Mouse (Mus musculus) heart, adult 2 months (tissue): ENCODE measurements around the gene Prickle1. TPM values are rescaled to one million over a fixed set of nuclear protein-coding genes. Genes with fewer than 3 reads are reported as not detected.

Experiments used
- DNase-seq, 2 experiments: peaks; one replicate each; pipeline ENCODE4 v3.0.0; 2021
- H3K27ac ChIP-seq: fragments of 200-600 bp; 2 replicates; pipeline ENCODE4 v1.8.1; 2022
- H3K27me3 ChIP-seq: fragments of 200-500 bp; 2 replicates; pipeline ENCODE4 v1.6.1; 2012; ENCODE audit warnings: mild to moderate bottlenecking, low read length, inconsistent platforms, mixed read lengths; ENCODE audit not compliant: control insufficient read depth, insufficient read depth
- H3K36me3 ChIP-seq: fragments of 200-500 bp; 2 replicates; pipeline ENCODE4 v1.6.1; 2012; ENCODE audit warnings: low read length, inconsistent platforms; ENCODE audit not compliant: control insufficient read depth, insufficient read depth
- H3K4me1 ChIP-seq: fragments of 200-500 bp; 2 replicates; pipeline ENCODE4 v1.6.1; 2011; ENCODE audit warnings: low read length; ENCODE audit not compliant: control insufficient read depth, insufficient read depth
- H3K4me3 ChIP-seq: fragments of 200-600 bp; 2 replicates; pipeline ENCODE4 v1.8.1; 2022
- H3K79me2 ChIP-seq: fragments of 200-500 bp; replicated peaks from 2 replicates; pipeline ENCODE4 v1.6.1; 2012; ENCODE audit warnings: mild to moderate bottlenecking, inconsistent platforms, low read length, moderate library complexity, mixed read lengths; ENCODE audit not compliant: control insufficient read depth, insufficient read depth
- H3K9ac ChIP-seq: fragments of 200-500 bp; 2 replicates; pipeline ENCODE4 v1.6.1; 2012; ENCODE audit warnings: low read depth, mild to moderate bottlenecking, control low read depth, inconsistent platforms, low read length, mixed read lengths
- CTCF ChIP-seq: fragments of 200-600 bp; IDR thresholded peaks from 2 replicates; pipeline ENCODE4 v1.8.1; 2022; ENCODE audit warnings: antibody characterized with exemption, mild to moderate bottlenecking, moderate library complexity
- EP300 ChIP-seq: fragments of 200-500 bp; IDR thresholded peaks from 2 replicates; pipeline ENCODE4 v1.6.1; 2011; ENCODE audit warnings: low read depth, low read length, control low read depth; ENCODE audit not compliant: insufficient read depth
- POLR2A ChIP-seq: fragments of 200-500 bp; IDR thresholded peaks from 2 replicates; pipeline ENCODE4 v1.6.1; 2011; ENCODE audit warnings: mild to moderate bottlenecking, low read depth, low read length, control low read depth; ENCODE audit not compliant: insufficient read depth
- WGBS: fragments of 180-500 bp; shearing (Covaris S2); methylation state at CpG from one replicate; pipeline ENCODE4 v1.1.7; 2018; 5-methylcytosine and 5-hydroxymethylcytosine counted together
- intact Hi-C: fragments of 180-260 bp; cut with DNase I; formaldehyde crosslinking; loops from one replicate; pipeline ENCODE4 v1.15.1; 2025
- polyA plus RNA-seq: library from polyadenylated mRNA; depleted of rRNA; stranded (reverse); fragments of >200 nt; gene quantifications from 2 replicates; pipeline ENCODE4 v1.2.3, GENCODE M21; 2012
- total RNA-seq, 2 experiments: library from RNA; stranded (reverse); gene quantifications; 2 replicates each; pipeline ENCODE4 v1.2.3; 2021

Prickle1 gene
- total and polyA plus RNA-seq, 3 experiments = 8.6 to 18.6 (median 11.2) TPM

GRCm38 (mm10) chr15:93484261-93484710 is 111.4 kb downstream of the Prickle1 start:
- Histone ChIP-seq H3K4me1 (peaks cover 3% of the 10 kb centered on the region), H3K9ac (no peak overlapping the region), H3K79me2 (no peaks in the 10 kb centered on the region; the same call in 1 of the 2 replicates), H3K27ac (no peak overlapping the region; the same call in 1 of the 2 replicates), H3K36me3 (no peaks in the 10 kb centered on the region; the same call in 1 of the 2 replicates), H3K4me3 (no peak overlapping the region), H3K27me3 (no peaks in the 10 kb centered on the region)
- intact Hi-C loops = no loop called here
- WGBS = 82% methylated on average over 7 of the region's 7 CpGs
- TF ChIP-seq EP300 (no peak), POLR2A (no peak), CTCF (peak; percentile 33)
- DNase-seq = no peak

- no peaks in the 10 kb centered on the region for H3K27me3 ChIP-seq
- WGBS = 88% methylated on average over 10 of the region's 10 CpGs
- no peak for DNase-seq
- H3K4me3 ChIP-seq = no peak overlapping the region
- H3K4me1 ChIP-seq = peaks cover 3% of the 10 kb centered on the region
- H3K79me2 ChIP-seq = no peaks in the 10 kb centered on the region; the same call in 1 of the 2 replicates
- no peak overlapping the region for H3K9ac ChIP-seq
- no peak for TF ChIP-seq POLR2A
- no peak for TF ChIP-seq CTCF
- TF ChIP-seq EP300 = no peak
- intact Hi-C loops = no loop called here
- H3K27ac ChIP-seq = no peak overlapping the region
- no peaks in the 10 kb centered on the region; the same call in 1 of the 2 replicates for H3K36me3 ChIP-seq
These were observed 114.6 kb downstream of the Prickle1 start for GRCm38 (mm10) chr15:93481112-93481511.

- Histone ChIP-seq H3K4me1 (peaks cover 2% of the 10 kb centered on the region), H3K27ac (no peak overlapping the region; the same call in 1 of the 2 replicates), H3K4me3 (no peak overlapping the region), H3K27me3 (no peaks in the 10 kb centered on the region), H3K36me3 (no peaks in the 10 kb centered on the region), H3K79me2 (no peaks in the 10 kb centered on the region), H3K9ac (no peak overlapping the region)
- 41% methylated on average over 4 of the region's 4 CpGs for WGBS
- no peak for DNase-seq
- intact Hi-C loops = no loop called here
- TF ChIP-seq EP300 (no peak), CTCF (no peak), POLR2A (no peak)
These were observed 116.2 kb downstream of the Prickle1 start for GRCm38 (mm10) chr15:93479445-93479844.

- Histone ChIP-seq H3K4me1 (peaks cover 1% of the 10 kb centered on the region), H3K79me2 (no peaks in the 10 kb centered on the region), H3K27me3 (no peaks in the 10 kb centered on the region), H3K36me3 (no peaks in the 10 kb centered on the region), H3K27ac (no peak overlapping the region), H3K4me3 (no peak overlapping the region), H3K9ac (no peak overlapping the region)
- no peak for DNase-seq
- WGBS = 84% methylated on average over 3 of the region's 3 CpGs
- intact Hi-C loops = no loop called here
- peak; percentile 34 for TF ChIP-seq CTCF
- TF ChIP-seq EP300 = no peak
- TF ChIP-seq POLR2A = no peak
These were observed 117.0 kb downstream of the Prickle1 start for GRCm38 (mm10) chr15:93478676-93479075.

- H3K27me3 ChIP-seq = no peaks in the 10 kb centered on the region
- TF ChIP-seq POLR2A (no peak), CTCF (no peak), EP300 (no peak)
- no peak for DNase-seq
- H3K9ac ChIP-seq = no peak overlapping the region
- no peaks in the 10 kb centered on the region for H3K36me3 ChIP-seq
- H3K4me3 ChIP-seq = no peak overlapping the region
- intact Hi-C loops = no loop called here
- WGBS = 52% methylated on average over 4 of the region's 4 CpGs
- H3K79me2 ChIP-seq = no peaks in the 10 kb centered on the region
- H3K27ac ChIP-seq = no peak overlapping the region
- H3K4me1 ChIP-seq = peaks cover 1% of the 10 kb centered on the region
These were observed 118.0 kb downstream of the Prickle1 start for GRCm38 (mm10) chr15:93477729-93478128.

GRCm38 (mm10) chr15:93475688-93476087 is 120.0 kb downstream of the Prickle1 start:
- 91% methylated on average over 8 of the region's 8 CpGs for WGBS
- intact Hi-C loops = no loop called here
- DNase-seq = no peak

More at GRCm38 (mm10) chr15:93475688-93476087, 120.0 kb downstream of the Prickle1 start:
- H3K79me2 ChIP-seq = no peaks in the 10 kb centered on the region
- H3K27me3 ChIP-seq = no peaks in the 10 kb centered on the region
- TF ChIP-seq POLR2A = no peak
- no peak for TF ChIP-seq EP300
- TF ChIP-seq CTCF = no peak
- H3K36me3 ChIP-seq = no peaks in the 10 kb centered on the region
- no peak overlapping the region for H3K27ac ChIP-seq
- peaks cover 3% of the 10 kb centered on the region for H3K4me1 ChIP-seq
- no peak overlapping the region for H3K9ac ChIP-seq
- H3K4me3 ChIP-seq = no peak overlapping the region
